Mouse (Mus musculus) liver, embryonic 13.5 days (tissue): Measurements from ENCODE around the gene St6galnac3. TPM values are rescaled to one million over a fixed set of nuclear protein-coding genes. Genes with fewer than 3 reads are reported as not detected.

Experiments used
- ATAC-seq: fragments of 200-750 bp; cut with Nextera tagmentation; 2 replicates; pipeline ENCODE4 v1.8.0; 2017; ENCODE audit warnings: low read depth, mild to moderate bottlenecking, moderate number of reproducible peaks, moderate library complexity
- DNase-seq: peaks from one replicate; pipeline ENCODE4 v3.0.0; 2022
- H3K27ac ChIP-seq: fragments of 300-500 bp; sonication (generic); 2 replicates; pipeline ENCODE4 v1.5.1; 2015; ENCODE audit warnings: moderate library complexity, mild to moderate bottlenecking, inconsistent platforms
- H3K27me3 ChIP-seq: fragments of 300-500 bp; sonication (generic); 2 replicates; pipeline ENCODE4 v1.6.1; 2015; ENCODE audit warnings: mild to moderate bottlenecking, inconsistent platforms
- H3K36me3 ChIP-seq: fragments of 300-500 bp; sonication (generic); 2 replicates; pipeline ENCODE4 v1.6.1; 2015; ENCODE audit warnings: mild to moderate bottlenecking, inconsistent platforms
- H3K4me1 ChIP-seq: fragments of 300-500 bp; sonication (generic); replicated peaks from 2 replicates; pipeline ENCODE4 v1.6.1; 2015; ENCODE audit warnings: inconsistent platforms
- H3K4me2 ChIP-seq: fragments of 300-500 bp; sonication (generic); 2 replicates; pipeline ENCODE4 v1.6.1; 2015; ENCODE audit warnings: inconsistent platforms, mild to moderate bottlenecking, moderate library complexity
- H3K4me3 ChIP-seq: fragments of 300-500 bp; sonication (generic); replicated peaks from 2 replicates; pipeline ENCODE4 v1.5.1; 2015; ENCODE audit warnings: mild to moderate bottlenecking, inconsistent platforms
- H3K9ac ChIP-seq: fragments of 300-500 bp; sonication (generic); 2 replicates; pipeline ENCODE4 v1.6.1; 2015; ENCODE audit warnings: mild to moderate bottlenecking, inconsistent platforms
- H3K9me3 ChIP-seq: fragments of 300-500 bp; sonication (generic); replicated peaks from 2 replicates; pipeline ENCODE4 v1.6.1; 2016; ENCODE audit warnings: inconsistent platforms
- WGBS: fragments of 180-500 bp; shearing (Covaris S2); methylation state at CpG from one replicate; pipeline ENCODE4 v1.1.7; 2015; ENCODE audit not compliant: insufficient replicate concordance; 5-methylcytosine and 5-hydroxymethylcytosine counted together
- polyA plus RNA-seq: library from polyadenylated mRNA; unstranded; fragments of >200 nt; fragmentation: Nextera tagmentation; extraction: Ambion mirVana; gene quantifications from 2 replicates; pipeline ENCODE4 v1.2.1, GENCODE M21; 2015

Gene St6galnac3
- polyA plus RNA-seq, 1 experiment from 2014 or later, result 8.3 TPM

DNA sequence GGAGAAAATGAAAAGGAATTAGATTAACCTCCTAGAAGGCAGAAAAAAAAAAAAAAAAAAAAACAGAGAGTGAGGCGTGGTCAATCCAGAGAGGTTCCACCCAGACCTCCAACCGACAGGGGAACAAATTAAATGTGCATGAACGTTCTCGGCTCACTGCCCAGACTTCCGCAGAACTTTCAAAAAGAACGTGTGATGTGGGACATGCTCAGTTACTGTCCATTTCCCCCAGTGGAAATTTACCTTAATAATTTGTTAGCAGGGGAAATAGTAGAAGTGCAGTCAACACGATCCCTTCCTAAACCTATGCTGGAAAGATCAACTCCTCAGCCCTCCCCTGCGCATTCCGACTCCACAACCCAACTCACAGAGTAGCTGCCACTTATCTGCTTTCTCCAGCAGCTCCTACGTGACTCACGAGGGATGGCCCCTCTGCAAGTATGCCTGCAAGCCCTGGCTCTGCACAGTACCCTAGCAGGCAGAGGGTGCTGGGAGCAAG, 35.1 kb downstream of the St6galnac3 start:
- 0 out of 2 replicates have a peak, but pooled peaks cover 3% of the 10 kb centered on the region for H3K9me3 ChIP-seq
- no peaks in the 10 kb centered on the region for H3K36me3 ChIP-seq
- H3K4me3 ChIP-seq, result peak overlapping the region; percentile 39
- 13% methylated on average over 11 of the region's 11 CpGs for WGBS
- H3K27ac ChIP-seq, result peak overlapping the region; percentile 96
- H3K4me1 ChIP-seq, result peaks cover 75% of the 10 kb centered on the region
- DNase-seq (no peak), ATAC-seq (peak; percentile 99)
- H3K9ac ChIP-seq, result peak overlapping the region; percentile 74
- H3K27me3 ChIP-seq, result no peaks in the 10 kb centered on the region
- H3K4me2 ChIP-seq, result peak overlapping the region; percentile 75

DNA sequence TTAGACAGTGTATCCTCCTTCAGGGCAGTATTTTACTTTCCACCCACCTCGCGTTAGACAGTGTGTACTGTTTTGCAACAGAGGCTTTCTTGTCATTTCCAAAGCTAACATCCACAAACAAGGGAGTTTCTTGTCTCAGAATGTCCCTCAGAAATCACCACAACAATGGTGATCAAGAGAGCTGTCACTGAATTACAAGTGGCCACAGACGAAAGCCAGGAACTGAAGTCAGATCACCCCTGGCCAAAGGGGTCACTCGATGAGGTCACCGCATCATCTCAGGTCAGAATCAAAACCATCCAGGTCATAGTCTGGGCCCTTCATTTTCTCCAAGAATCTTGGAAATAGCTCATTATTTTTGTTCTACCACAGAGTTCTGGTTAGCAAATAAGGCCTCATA, 37.1 kb downstream of the St6galnac3 start:
- Histone ChIP-seq H3K9me3 (0 out of 2 replicates have a peak, but pooled peaks cover 3% of the 10 kb centered on the region), H3K27ac (peak overlapping the region; percentile 96), H3K4me3 (no peak overlapping the region), H3K36me3 (no peaks in the 10 kb centered on the region), H3K9ac (0 out of 2 replicates have a peak overlapping the region, but pooled peaks have one; percentile 19), H3K27me3 (no peaks in the 10 kb centered on the region), H3K4me2 (no peak overlapping the region), H3K4me1 (peaks cover 82% of the 10 kb centered on the region)
- no peak for ATAC-seq
- WGBS, result 87% methylated on average over 5 of the region's 5 CpGs
- DNase-seq, result no peak

- Histone ChIP-seq H3K4me1 (peaks cover 77% of the 10 kb centered on the region), H3K27ac (peak overlapping the region; percentile 79), H3K9me3 (0 out of 2 replicates have a peak, but pooled peaks cover 3% of the 10 kb centered on the region), H3K4me3 (no peak overlapping the region), H3K36me3 (no peaks in the 10 kb centered on the region), H3K4me2 (no peak overlapping the region), H3K27me3 (no peaks in the 10 kb centered on the region), H3K9ac (no peak overlapping the region)
- ATAC-seq, result peak; percentile 53; the same call in 1 of the 2 replicates
- DNase-seq, result no peak
- 80% methylated on average over 1 of the region's 1 CpGs for WGBS
These were observed 40.1 kb downstream of the St6galnac3 start for GRCm38 (mm10) chr3:153684909-153685308.

GRCm38 (mm10) chr3:153682303-153682702, 42.7 kb downstream of the St6galnac3 start:
- Histone ChIP-seq H3K4me2 (no peak overlapping the region), H3K4me3 (no peak overlapping the region), H3K9ac (no peak overlapping the region), H3K27me3 (no peaks in the 10 kb centered on the region), H3K9me3 (0 out of 2 replicates have a peak, but pooled peaks cover 3% of the 10 kb centered on the region), H3K4me1 (peaks cover 69% of the 10 kb centered on the region), H3K36me3 (no peaks in the 10 kb centered on the region), H3K27ac (peak overlapping the region; percentile 43; the same call in 1 of the 2 replicates)
- ATAC-seq (no peak), DNase-seq (no peak)
- 82% methylated on average over 10 of the region's 10 CpGs for WGBS

DNA sequence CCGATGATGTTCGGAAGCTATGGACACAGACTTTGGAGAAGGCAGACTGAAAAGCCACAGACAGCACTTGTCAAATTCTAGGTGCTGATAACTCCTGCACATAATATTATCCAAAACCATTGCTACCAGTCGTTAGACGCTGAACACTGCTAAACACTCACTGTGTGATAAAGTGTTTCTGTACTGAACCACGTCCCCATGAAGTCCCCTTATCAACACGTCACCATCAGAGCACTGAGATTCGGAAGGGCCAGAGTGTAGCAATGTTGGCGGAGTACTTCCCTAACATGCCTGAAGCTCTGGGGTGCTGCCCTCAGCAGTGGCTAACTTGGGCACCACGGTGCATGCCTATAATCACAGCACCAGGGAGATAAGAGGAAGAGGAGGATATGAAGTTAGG, 43.3 kb downstream of the St6galnac3 start:
- Histone ChIP-seq H3K9ac (no peak overlapping the region), H3K4me3 (no peak overlapping the region), H3K9me3 (0 out of 2 replicates have a peak, but pooled peaks cover 3% of the 10 kb centered on the region), H3K4me1 (peaks cover 73% of the 10 kb centered on the region), H3K27ac (peak overlapping the region; percentile 50), H3K27me3 (no peaks in the 10 kb centered on the region), H3K4me2 (no peak overlapping the region), H3K36me3 (no peaks in the 10 kb centered on the region)
- DNase-seq (no peak), ATAC-seq (peak; percentile 67)
- WGBS, result 18% methylated on average over 9 of the region's 9 CpGs

- Histone ChIP-seq H3K4me2 (no peak overlapping the region), H3K27ac (0 out of 2 replicates have a peak overlapping the region, but pooled peaks have one; percentile 20), H3K27me3 (no peaks in the 10 kb centered on the region), H3K9ac (no peak overlapping the region), H3K4me1 (peaks cover 72% of the 10 kb centered on the region), H3K9me3 (no peaks in the 10 kb centered on the region), H3K4me3 (no peak overlapping the region), H3K36me3 (no peaks in the 10 kb centered on the region)
- 73% methylated on average over 7 of the region's 7 CpGs for WGBS
- DNase-seq (no peak), ATAC-seq (no peak)
These were observed 49.1 kb downstream of the St6galnac3 start for GRCm38 (mm10) chr3:153675832-153676231.

- 0 out of 2 replicates have a peak overlapping the region, but pooled peaks have one; percentile 2 for H3K4me2 ChIP-seq
- DNase-seq (peak; percentile 31), ATAC-seq (peak; percentile 53)
- H3K9ac ChIP-seq, result no peak overlapping the region
- no peaks in the 10 kb centered on the region for H3K9me3 ChIP-seq
- no peak overlapping the region for H3K27ac ChIP-seq
- no peaks in the 10 kb centered on the region for H3K27me3 ChIP-seq
- H3K4me1 ChIP-seq, result peaks cover 76% of the 10 kb centered on the region
- whole genome bisulfite sequencing, result 58% methylated on average over 12 of the region's 12 CpGs
- no peak overlapping the region for H3K4me3 ChIP-seq
- no peaks in the 10 kb centered on the region for H3K36me3 ChIP-seq
These were observed 49.9 kb downstream of the St6galnac3 start for GRCm38 (mm10) chr3:153675073-153675472.

DNA sequence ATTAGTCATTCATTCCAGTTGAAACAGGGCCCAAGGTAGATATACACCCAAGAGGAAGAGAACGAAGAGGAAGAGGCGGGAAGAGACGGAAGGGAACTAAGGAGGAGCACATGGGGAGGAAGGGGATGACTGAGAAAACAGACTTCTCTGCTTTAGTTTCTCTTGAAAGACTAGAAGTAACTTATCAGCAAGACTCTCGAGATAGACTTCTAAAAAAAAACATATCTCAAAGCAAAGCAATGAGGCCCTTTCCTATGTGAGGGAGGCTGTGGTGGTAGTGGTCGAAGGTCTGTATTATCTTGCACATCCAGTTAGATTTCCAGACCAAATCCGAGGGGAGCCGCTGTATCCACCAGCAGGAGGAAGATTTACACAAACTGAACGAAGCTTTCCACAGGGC, 50.6 kb downstream of the St6galnac3 start:
- H3K4me2 ChIP-seq, result no peak overlapping the region
- ATAC-seq, result no peak
- no peaks in the 10 kb centered on the region; the same call in 1 of the 2 replicates for H3K36me3 ChIP-seq
- no peak for DNase-seq
- no peak overlapping the region for H3K4me3 ChIP-seq
- H3K9ac ChIP-seq, result no peak overlapping the region
- H3K27me3 ChIP-seq, result no peaks in the 10 kb centered on the region
- H3K9me3 ChIP-seq, result no peaks in the 10 kb centered on the region
- H3K4me1 ChIP-seq, result peaks cover 83% of the 10 kb centered on the region
- no peak overlapping the region for H3K27ac ChIP-seq
- 28% methylated on average over 8 of the region's 8 CpGs for WGBS

DNA sequence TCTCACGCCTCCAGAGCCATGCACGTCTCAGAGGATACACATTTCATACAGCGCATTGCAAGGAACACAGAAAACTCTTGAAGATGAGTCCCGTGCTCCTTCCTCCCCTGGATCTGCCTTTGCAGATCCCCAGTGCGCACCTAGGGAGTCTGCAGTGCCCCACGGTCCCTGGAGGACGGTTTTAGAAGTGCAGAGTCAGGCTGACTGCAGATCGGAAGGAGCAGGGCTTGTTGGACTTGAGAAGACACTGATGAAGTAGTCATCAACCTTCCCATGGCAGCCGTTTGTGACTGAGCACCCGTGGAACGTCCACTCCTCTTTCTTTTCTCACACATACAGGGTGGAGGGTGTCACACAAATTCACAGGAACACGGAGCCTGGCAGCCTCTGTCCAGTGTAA, 51.5 kb downstream of the St6galnac3 start:
- H3K4me3 ChIP-seq, result no peak overlapping the region
- H3K4me1 ChIP-seq, result peaks cover 89% of the 10 kb centered on the region
- ATAC-seq, result no peak
- 76% methylated on average over 12 of the region's 12 CpGs for WGBS
- H3K27ac ChIP-seq, result no peak overlapping the region
- DNase-seq, result no peak
- H3K27me3 ChIP-seq, result no peaks in the 10 kb centered on the region
- H3K9me3 ChIP-seq, result no peaks in the 10 kb centered on the region
- no peak overlapping the region for H3K9ac ChIP-seq
- H3K4me2 ChIP-seq, result no peak overlapping the region
- no peaks in the 10 kb centered on the region; the same call in 1 of the 2 replicates for H3K36me3 ChIP-seq

GRCm38 (mm10) chr3:153670953-153671674, 53.9 kb downstream of the St6galnac3 start:
- Histone ChIP-seq H3K27ac (0 out of 2 replicates have a peak overlapping the region, but pooled peaks have one; percentile 14), H3K4me1 (peaks cover 77% of the 10 kb centered on the region), H3K4me3 (no peak overlapping the region), H3K9me3 (no peaks in the 10 kb centered on the region), H3K9ac (no peak overlapping the region), H3K27me3 (no peaks in the 10 kb centered on the region), H3K4me2 (no peak overlapping the region), H3K36me3 (no peaks in the 10 kb centered on the region; the same call in 1 of the 2 replicates)
- ATAC-seq (no peak), DNase-seq (no peak)
- WGBS, result 75% methylated on average over 10 of the region's 10 CpGs

DNA sequence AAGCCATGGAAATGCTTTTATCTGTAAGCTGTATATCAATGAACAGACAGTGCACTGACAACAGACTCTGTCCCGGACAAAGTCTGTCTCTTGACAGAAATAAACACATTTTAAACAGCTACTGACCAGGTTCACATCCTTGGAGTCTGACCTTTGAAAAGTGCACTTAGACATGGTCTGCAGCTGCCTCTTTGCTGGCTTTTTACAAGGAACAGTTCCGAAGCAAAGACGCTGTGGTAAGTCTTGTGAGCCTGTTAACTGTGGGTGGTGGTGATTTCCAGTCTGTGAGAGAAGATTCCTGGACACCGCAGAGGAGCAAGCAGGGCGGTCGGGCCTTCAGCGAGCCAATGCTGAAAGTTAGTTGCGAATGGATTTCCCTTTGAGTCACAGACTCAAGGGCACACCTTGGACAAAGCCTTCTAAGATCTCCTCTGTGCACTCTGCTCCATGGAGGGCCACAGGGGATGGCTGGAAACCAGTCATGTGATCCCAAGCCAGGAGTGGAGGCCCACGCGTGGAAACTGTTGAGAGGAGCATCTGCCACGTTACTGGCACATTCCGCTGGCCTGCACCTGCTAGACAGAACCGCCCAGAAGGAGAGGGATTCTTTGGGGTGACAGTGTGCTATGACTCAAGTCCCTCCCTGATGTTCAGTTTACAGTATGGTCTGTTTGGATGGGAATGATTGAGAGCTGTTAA, 55.1 kb downstream of the St6galnac3 start:
- H3K36me3 ChIP-seq, result no peaks in the 10 kb centered on the region; the same call in 1 of the 2 replicates
- H3K9ac ChIP-seq, result no peak overlapping the region
- H3K4me1 ChIP-seq, result peaks cover 77% of the 10 kb centered on the region
- no peaks in the 10 kb centered on the region for H3K9me3 ChIP-seq
- H3K27me3 ChIP-seq, result no peaks in the 10 kb centered on the region
- no peak overlapping the region for H3K4me2 ChIP-seq
- DNase-seq, result no peak
- no peak overlapping the region for H3K27ac ChIP-seq
- H3K4me3 ChIP-seq, result no peak overlapping the region
- 85% methylated on average over 13 of the region's 13 CpGs for WGBS
- ATAC-seq, result no peak
